8 mouse cellular contexts compared by ENCODE assay signal in the genomic region with DNA sequence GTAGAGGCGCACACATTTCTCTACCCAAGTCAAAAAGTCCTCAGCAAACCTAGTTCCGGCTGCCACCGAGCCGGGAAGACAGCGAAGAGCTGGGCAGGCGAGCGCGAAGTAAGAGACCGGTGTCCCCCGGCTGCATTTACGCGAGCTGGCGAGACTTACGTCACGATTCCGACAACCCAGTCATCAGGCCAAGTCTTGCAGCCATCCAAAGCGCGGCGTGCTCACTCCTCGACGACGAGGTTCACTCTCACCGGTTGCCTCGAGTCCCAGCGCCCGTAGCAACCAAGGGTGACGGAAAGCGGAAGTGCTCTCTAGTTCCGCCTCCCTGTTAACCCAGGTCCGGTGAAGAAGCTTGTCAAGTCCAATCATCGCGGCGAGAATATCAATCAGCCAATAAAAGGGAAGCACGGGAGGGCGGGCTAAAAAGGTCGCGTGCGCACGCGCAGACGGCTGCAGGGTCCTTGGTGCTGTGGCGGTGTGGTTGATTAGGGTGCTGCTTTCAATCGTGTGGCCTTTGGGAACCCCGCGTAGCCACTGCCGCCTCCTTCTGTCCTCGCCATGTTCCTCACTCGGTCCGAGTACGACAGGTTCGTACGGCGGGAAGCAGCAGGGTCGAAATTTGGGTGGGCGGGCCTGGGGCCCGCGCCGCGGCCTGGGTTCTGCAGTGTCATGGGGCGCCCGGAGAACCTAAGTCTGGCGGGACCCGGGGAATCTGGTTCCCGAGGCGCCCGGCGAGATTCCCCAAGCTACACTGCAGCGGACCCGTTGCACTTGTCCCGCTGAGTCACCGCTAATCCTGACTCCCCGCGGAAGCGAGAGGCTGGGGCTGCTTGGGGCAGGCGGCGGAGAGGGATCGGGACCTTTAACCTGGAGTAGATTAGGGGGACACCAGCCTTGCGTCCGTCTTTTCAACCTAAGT. TPM values are rescaled to one million over a fixed set of nuclear protein-coding genes. Genes with fewer than 3 reads are reported as not detected.
DNase-seq lines count a peak whose midpoint lies in the region; ATAC-seq and TF ChIP-seq lines count a peak whose summit lies in the region.

Gene Psma5, plus strand, starts transcription at position 208 of the 919 bp plus-strand sequence.

- peak within 1 kb of the TSS; percentile 44 for H3K27ac ChIP-seq in CH12.LX (ENCODE audit: insufficient read depth, low read depth)
- H3K27ac ChIP-seq in forebrain, embryonic 11.5 days (ENCODE audit: low read depth, low read length): no peak within 1 kb of the TSS
- H3K27ac ChIP-seq in heart, embryonic 16.5 days (ENCODE audit: low read length): peak within 1 kb of the TSS; percentile 56
- peak within 1 kb of the TSS; percentile 90 for H3K27ac ChIP-seq in liver, embryonic 15.5 days (replicated peaks)
- no peak within 1 kb of the TSS for H3K27ac ChIP-seq in neural tube, embryonic 12.5 days

- H3K9ac ChIP-seq in CH12.LX (ENCODE audit: insufficient read depth, low read depth): peak within 1 kb of the TSS; percentile 87
- peak within 1 kb of the TSS; percentile 87 for H3K9ac ChIP-seq in forebrain, embryonic 11.5 days (ENCODE audit: low read length)
- H3K9ac ChIP-seq in heart, embryonic 16.5 days (ENCODE audit: low read length): peak within 1 kb of the TSS; percentile 98
- H3K9ac ChIP-seq in liver, embryonic 15.5 days: peak within 1 kb of the TSS; percentile 85
- peak within 1 kb of the TSS; percentile 83 for H3K9ac ChIP-seq in neural tube, embryonic 12.5 days

- H3K4me3 ChIP-seq in CH12.LX (replicated peaks in 1 of 3; ENCODE audit: low read depth in 2 of 3, low read length in 2 of 3, poor library complexity in 1 of 3): peak within 1 kb of the TSS; percentile 78 to 94 (median 91)
- H3K4me3 ChIP-seq in forebrain, embryonic 11.5 days (ENCODE audit: low read depth, low read length): peak within 1 kb of the TSS; percentile 99
- peak within 1 kb of the TSS; percentile 100 for H3K4me3 ChIP-seq in heart, embryonic 16.5 days (ENCODE audit: low read length)
- H3K4me3 ChIP-seq in liver, embryonic 15.5 days (replicated peaks): peak within 1 kb of the TSS; percentile 90
- H3K4me3 ChIP-seq in neural tube, embryonic 12.5 days: peak within 1 kb of the TSS; percentile 94

- peak; percentile 100 for ATAC-seq in forebrain, embryonic 11.5 days (replicated peaks; ENCODE audit: low FRiP score)
- peak; percentile 99 for ATAC-seq in heart, embryonic 16.5 days (replicated peaks; ENCODE audit: extremely low read depth, insufficient read depth, low FRiP score)
- peak; percentile 97 for ATAC-seq in liver, embryonic 15.5 days (ENCODE audit: insufficient read depth)
- peak; percentile 99 for ATAC-seq in neural tube, embryonic 12.5 days (ENCODE audit: low FRiP score, low read depth)

- dilution Hi-C loops in CH12.LX (cut with MboI; ENCODE audit: extremely low pct_ligation_motif_present, extremely low pct_unique_long_range_greater_than_20kb, low sequenced_read_pairs): no loop called here

- peaks cover 40% of the 10 kb centered on the region for H3K79me2 ChIP-seq in CH12.LX (replicated peaks; ENCODE audit: control insufficient read depth, extremely low read depth, insufficient read depth, poor library complexity, severe bottlenecking)

- under 1% methylated on average over 79 of the region's 79 CpGs for WGBS in forebrain, embryonic 11.5 days
- under 1% methylated on average over 79 of the region's 79 CpGs for WGBS in heart, embryonic 16.5 days
- under 1% methylated on average over 79 of the region's 79 CpGs for WGBS in liver, embryonic 15.5 days (ENCODE audit: insufficient replicate concordance)
- under 1% methylated on average over 79 of the region's 79 CpGs for WGBS in neural tube, embryonic 12.5 days

- peak; percentile 83 for TF ChIP-seq POLR2A in CH12.LX (IDR thresholded peaks at IDR 0.05; ENCODE audit: low read depth, low read length)

- in situ Hi-C loops in CH12.LX (cut with MboI; ENCODE audit: low pct_ligation_motif_present, low pct_unique_long_range_greater_than_20kb, low sequenced_read_pairs): loop anchor here (10.0 kb wide), 1 partner anchor 92 kb away; no protein-coding TSS in a partner anchor

- H3K9me3 ChIP-seq in CH12.LX (replicated peaks; ENCODE audit: low read length): no peaks in the 10 kb centered on the region
- H3K9me3 ChIP-seq in forebrain, embryonic 11.5 days (ENCODE audit: control insufficient read depth, low read length): no peaks in the 10 kb centered on the region
- no peaks in the 10 kb centered on the region for H3K9me3 ChIP-seq in heart, embryonic 16.5 days (replicated peaks; ENCODE audit: control insufficient read depth, low read length)
- no peaks in the 10 kb centered on the region for H3K9me3 ChIP-seq in liver, embryonic 15.5 days (replicated peaks)
- no peaks in the 10 kb centered on the region for H3K9me3 ChIP-seq in neural tube, embryonic 12.5 days

- no peak for TF ChIP-seq CTCF in CH12.LX (conservative IDR thresholded peaks at IDR 0.05 in 1 of 2, IDR thresholded peaks at IDR 0.05 in 1 of 2; ENCODE audit: low read depth in 2 of 2, low read length in 2 of 2)

- no peaks in the 10 kb centered on the region for H3K27me3 ChIP-seq in CH12.LX (replicated peaks)
- H3K27me3 ChIP-seq in forebrain, embryonic 11.5 days (ENCODE audit: control insufficient read depth, insufficient read depth, low read length): no peaks in the 10 kb centered on the region
- H3K27me3 ChIP-seq in heart, embryonic 16.5 days (ENCODE audit: control insufficient read depth, insufficient read depth, low read length): no peaks in the 10 kb centered on the region
- H3K27me3 ChIP-seq in liver, embryonic 15.5 days: no peaks in the 10 kb centered on the region
- H3K27me3 ChIP-seq in neural tube, embryonic 12.5 days (replicated peaks): no peaks in the 10 kb centered on the region

- peaks cover 0 to 24% of the 10 kb centered on the region in 2 experiments; a peak in 2 of 4 replicates for H3K4me1 ChIP-seq in CH12.LX (ENCODE audit: control insufficient read depth in 1 of 2, insufficient read depth in 2 of 2)
- H3K4me1 ChIP-seq in forebrain, embryonic 11.5 days (replicated peaks; ENCODE audit: control insufficient read depth, insufficient read depth, low read length): peaks cover 4% of the 10 kb centered on the region; the same call in 1 of the 2 replicates
- peaks cover 10% of the 10 kb centered on the region for H3K4me1 ChIP-seq in heart, embryonic 16.5 days (ENCODE audit: control insufficient read depth, insufficient read depth, low read length)
- H3K4me1 ChIP-seq in liver, embryonic 15.5 days (replicated peaks): peaks cover 25% of the 10 kb centered on the region
- peaks cover 13% of the 10 kb centered on the region for H3K4me1 ChIP-seq in neural tube, embryonic 12.5 days

- TF ChIP-seq RAD21 in CH12.LX (IDR thresholded peaks at IDR 0.05; ENCODE audit: low read depth, low read length): no peak

- no peak for TF ChIP-seq EP300 in CH12.LX (IDR thresholded peaks at IDR 0.05; ENCODE audit: low read length)

- H3K36me3 ChIP-seq in CH12.LX (replicated peaks in 1 of 2; ENCODE audit: control insufficient read depth in 1 of 2, insufficient read depth in 1 of 2, low read length in 1 of 2): peaks cover 7 to 24% of the 10 kb centered on the region in 2 experiments
- no peaks in the 10 kb centered on the region; the same call in 1 of the 2 replicates for H3K36me3 ChIP-seq in forebrain, embryonic 11.5 days (ENCODE audit: control insufficient read depth, insufficient read depth, low read length)
- peaks cover 2% of the 10 kb centered on the region for H3K36me3 ChIP-seq in heart, embryonic 16.5 days (ENCODE audit: control insufficient read depth, insufficient read depth)
- H3K36me3 ChIP-seq in liver, embryonic 15.5 days (replicated peaks): peaks cover 3% of the 10 kb centered on the region
- H3K36me3 ChIP-seq in neural tube, embryonic 12.5 days: peaks cover 2% of the 10 kb centered on the region; the same call in 1 of the 2 replicates

- peak; percentile 99 for DNase-seq in CH12.LX (ENCODE audit: extremely low read depth)
- DNase-seq in c-Kit-positive CD71-positive TER-119-negative erythroid progenitor cells, embryonic 14.5 days (ENCODE audit: low read depth): peak; percentile 99
- DNase-seq in forebrain, embryonic 11.5 days (ENCODE audit: low spot score): peak; percentile 97
- DNase-seq in kidney, postnatal 36 days: peak; percentile 97 to 98
- DNase-seq in telencephalon, adult 2 months (ENCODE audit: low read depth, low spot score): peak; percentile 98

- peak within 1 kb of the TSS; percentile 41; the same call in 1 of the 2 replicates for H3K4me2 ChIP-seq in CH12.LX (ENCODE audit: insufficient read depth, low read depth, poor library complexity, severe bottlenecking)
- H3K4me2 ChIP-seq in forebrain, embryonic 11.5 days (ENCODE audit: low read depth, low read length, severe bottlenecking): peak within 1 kb of the TSS; percentile 87
- H3K4me2 ChIP-seq in heart, embryonic 16.5 days (ENCODE audit: low read depth, low read length): peak within 1 kb of the TSS; percentile 95
- peak within 1 kb of the TSS; percentile 87 for H3K4me2 ChIP-seq in liver, embryonic 15.5 days
- H3K4me2 ChIP-seq in neural tube, embryonic 12.5 days (replicated peaks): peak within 1 kb of the TSS; percentile 72

TF ChIP-seq in CH12.LX, 34 proteins besides CTCF, POLR2A, EP300 and RAD21 (continues in another document):
- TF ChIP-seq IRF4 (IDR thresholded peaks at IDR 0.05; ENCODE audit: low read depth, low read length) (peak; percentile 49; the same call in 1 of the 2 replicates), POLR2AphosphoS2 (IDR thresholded peaks at IDR 0.05; ENCODE audit: low read depth, low read length) (no peak), MYC (IDR thresholded peaks at IDR 0.05; ENCODE audit: low read depth, low read length) (peak; percentile 86; the same call in 1 of the 2 replicates), USF1 (IDR thresholded peaks at IDR 0.05; ENCODE audit: low read depth, low read length) (no peak), E2F4 (IDR thresholded peaks at IDR 0.05; ENCODE audit: insufficient replicate concordance, low read depth, low read length) (no peak), USF2 (conservative IDR thresholded peaks at IDR 0.05; ENCODE audit: low read depth, low read length) (no peak), NELFE (IDR thresholded peaks at IDR 0.05; ENCODE audit: low read depth, low read length) (peak; percentile 65; the same call in 1 of the 2 replicates), BHLHE40 (IDR thresholded peaks at IDR 0.05; ENCODE audit: low read depth, low read length) (peak; percentile 85), ETS1 (conservative IDR thresholded peaks at IDR 0.05; ENCODE audit: low read depth, low read length) (peak; percentile 60), UBTF (IDR thresholded peaks at IDR 0.05; ENCODE audit: low read depth, low read length) (peak; percentile 70; the same call in 1 of the 2 replicates)

RNA-seq across cellular contexts. Expression of gene Psma5, which starts in this region (rescaled TPM):
- 245 and 297 TPM in 2 replicates for total RNA-seq in CH12.LX (2012; rRNA removed)
- 341 and 378 TPM in 2 replicates for total RNA-seq in CH12.LX (2014; rRNA removed)
- polyA plus RNA-seq in CH12.LX (2012; ENCODE audit: insufficient read length, low read depth): 251 and 264 TPM in 2 replicates
- 277 and 297 TPM in 2 replicates for polyA plus RNA-seq in forebrain, embryonic 11.5 days (2014; fragmentation: Nextera tagmentation; extraction: Ambion mirVana)
- polyA plus RNA-seq in heart, embryonic 16.5 days (2015; fragmentation: Nextera tagmentation; extraction: Ambion mirVana): 193 and 195 TPM in 2 replicates
- polyA plus RNA-seq in liver, embryonic 15.5 days (2015; fragmentation: Nextera tagmentation; extraction: Ambion mirVana): 151 and 152 TPM in 2 replicates
- 217 and 226 TPM in 2 replicates for polyA plus RNA-seq in neural tube, embryonic 12.5 days (2016; fragmentation: Nextera tagmentation; extraction: Ambion mirVana)

Comparison
In these comparisons a context has a peak if more than half of its experiments do, and no peak if none do; other contexts are left out.
1. H3K27ac ChIP-seq: peak in CH12.LX (single experiment), heart, embryonic 16.5 days (single experiment) and liver, embryonic 15.5 days (single experiment); none in forebrain, embryonic 11.5 days (single experiment) and neural tube, embryonic 12.5 days (single experiment).
2. H3K4me2 ChIP-seq: peak in every context shown above with its lines; median percentile 95 in heart, embryonic 16.5 days; 87 in forebrain, embryonic 11.5 days; 87 in liver, embryonic 15.5 days; 72 in neural tube, embryonic 12.5 days; 41 in CH12.LX.
3. Peak in every context shown above with its lines, with median percentiles within 50 percentile points of each other: DNase-seq, H3K4me3 ChIP-seq, H3K9ac ChIP-seq and ATAC-seq.